Mouse (Mus musculus): ENCODE measurements around the gene Catsperg2. TPM values are rescaled to one million over a fixed set of nuclear protein-coding genes. Genes with fewer than 3 reads are reported as not detected.
A peak's percentile ranks its signal among the peaks of the same experiment; 100 is the strongest.
"Not testable (repeated sequence)": the region's sequence is repeated elsewhere in the genome, so short reads cannot be mapped to it uniquely, and the experiment has no call there.

Catsperg2 gene
- not detected in 2 replicates for polyA plus RNA-seq (2014; fragmentation: Nextera tagmentation; extraction: Ambion mirVana)

DNA sequence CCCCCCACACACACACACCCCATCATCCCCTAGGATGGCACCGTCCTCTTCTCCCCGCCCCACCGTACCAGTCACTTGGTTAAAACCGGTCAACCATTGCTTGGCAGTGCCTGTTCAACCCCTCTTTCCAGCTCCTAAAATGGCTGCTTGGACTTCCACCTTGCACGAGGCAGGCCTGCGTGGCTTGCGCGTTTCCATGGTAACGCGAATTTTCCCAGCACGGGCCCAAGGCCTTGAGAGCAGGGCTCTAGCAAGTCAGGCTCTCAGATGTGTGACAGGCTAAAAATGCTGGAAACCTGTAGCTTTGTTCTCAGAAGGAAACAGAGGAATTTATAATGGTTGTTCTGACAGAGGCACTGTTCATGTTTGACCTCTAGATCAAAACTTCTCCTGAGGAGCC, at the start of gene Catsperg2:
TSS of gene Catsperg2 (minus strand) at position 173 of the 400 bp plus-strand sequence.
- H3K9ac ChIP-seq (ENCODE audit: low read depth, low read length); H3K4me2 ChIP-seq (ENCODE audit: low read depth, low read length); H3K9me3 ChIP-seq (ENCODE audit: control insufficient read depth, low read length); DNase-seq (ENCODE audit: low spot score); H3K4me1 ChIP-seq (ENCODE audit: control insufficient read depth, insufficient read depth, low read length); ATAC-seq (ENCODE audit: low read depth); H3K27me3 ChIP-seq (replicated peaks; ENCODE audit: control insufficient read depth, insufficient read depth, low read length); H3K4me3 ChIP-seq (ENCODE audit: low read depth, low read length); H3K36me3 ChIP-seq (ENCODE audit: control insufficient read depth, insufficient read depth, low read length); H3K27ac ChIP-seq (replicated peaks; ENCODE audit: low read depth, low read length): not testable (repeated sequence)
- WGBS: 58% methylated on average over 11 of the region's 11 CpGs

DNA sequence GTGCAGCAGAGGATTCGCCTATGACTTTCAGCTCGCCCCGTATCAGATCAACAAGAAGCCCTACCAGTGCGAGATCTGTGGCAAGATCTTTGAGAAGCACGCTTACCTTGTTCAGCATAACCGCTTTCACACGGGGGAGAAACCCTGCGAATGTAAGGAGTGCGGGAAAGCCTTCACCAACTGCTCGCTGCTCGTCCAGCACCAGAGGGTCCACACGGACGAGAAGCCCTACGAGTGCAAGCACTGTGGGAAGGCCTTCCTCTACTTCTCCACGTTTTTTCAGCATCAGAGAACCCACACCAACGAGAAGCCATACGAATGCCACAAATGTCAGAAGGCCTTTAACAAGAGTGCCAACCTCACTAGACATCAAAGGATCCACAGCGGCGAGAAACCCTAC, 49.7 kb upstream of the Catsperg2 start:
- Histone ChIP-seq H3K9ac (ENCODE audit: low read depth, low read length) (no peak overlapping the region), H3K4me1 (ENCODE audit: control insufficient read depth, insufficient read depth, low read length) (no peaks in the 10 kb centered on the region), H3K27me3 (replicated peaks; ENCODE audit: control insufficient read depth, insufficient read depth, low read length) (no peaks in the 10 kb centered on the region), H3K9me3 (ENCODE audit: control insufficient read depth, low read length) (no peaks in the 10 kb centered on the region), H3K4me2 (ENCODE audit: low read depth, low read length) (no peak overlapping the region), H3K36me3 (ENCODE audit: control insufficient read depth, insufficient read depth, low read length) (peaks cover 75% of the 10 kb centered on the region), H3K27ac (replicated peaks; ENCODE audit: low read depth, low read length) (no peak overlapping the region), H3K4me3 (ENCODE audit: low read depth, low read length) (no peak overlapping the region)
- WGBS: 96% methylated on average over 19 of the region's 19 CpGs
- ATAC-seq (ENCODE audit: low read depth) (no peak), DNase-seq (ENCODE audit: low spot score) (no peak)

DNA sequence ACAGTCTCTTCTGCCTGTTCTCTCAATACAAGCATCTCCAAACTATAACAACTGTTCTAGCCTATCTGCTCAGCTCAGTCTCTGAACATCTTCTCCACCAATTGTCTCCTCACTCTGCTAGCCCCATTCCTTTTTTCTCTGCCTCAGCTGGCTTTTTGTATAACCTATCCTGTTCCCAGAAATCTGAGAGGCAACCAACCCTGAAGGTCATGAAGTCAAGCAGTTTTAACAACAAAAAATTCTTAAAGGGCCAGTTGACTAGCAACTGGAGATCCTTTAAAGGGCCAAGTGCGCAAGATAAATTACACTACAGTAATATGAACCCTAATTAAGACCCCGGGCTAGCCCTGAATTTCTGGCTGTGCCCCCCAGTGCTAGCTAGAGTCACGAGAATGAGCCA, 47.5 kb upstream of the Catsperg2 start:
- H3K4me2 ChIP-seq (ENCODE audit: low read depth, low read length): no peak overlapping the region
- ATAC-seq (ENCODE audit: low read depth) (no peak), DNase-seq (ENCODE audit: low spot score) (no peak)
- peaks cover 2% of the 10 kb centered on the region; the same call in 1 of the 2 replicates for H3K4me1 ChIP-seq (ENCODE audit: control insufficient read depth, insufficient read depth, low read length)
- H3K9me3 ChIP-seq (ENCODE audit: control insufficient read depth, low read length): no peaks in the 10 kb centered on the region
- no peak overlapping the region for H3K9ac ChIP-seq (ENCODE audit: low read depth, low read length)
- WGBS: 82% methylated on average over 3 of the region's 3 CpGs
- H3K27ac ChIP-seq (replicated peaks; ENCODE audit: low read depth, low read length): no peak overlapping the region
- no peak overlapping the region for H3K4me3 ChIP-seq (ENCODE audit: low read depth, low read length)
- H3K27me3 ChIP-seq (replicated peaks; ENCODE audit: control insufficient read depth, insufficient read depth, low read length): no peaks in the 10 kb centered on the region
- H3K36me3 ChIP-seq (ENCODE audit: control insufficient read depth, insufficient read depth, low read length): peaks cover 70% of the 10 kb centered on the region

DNA sequence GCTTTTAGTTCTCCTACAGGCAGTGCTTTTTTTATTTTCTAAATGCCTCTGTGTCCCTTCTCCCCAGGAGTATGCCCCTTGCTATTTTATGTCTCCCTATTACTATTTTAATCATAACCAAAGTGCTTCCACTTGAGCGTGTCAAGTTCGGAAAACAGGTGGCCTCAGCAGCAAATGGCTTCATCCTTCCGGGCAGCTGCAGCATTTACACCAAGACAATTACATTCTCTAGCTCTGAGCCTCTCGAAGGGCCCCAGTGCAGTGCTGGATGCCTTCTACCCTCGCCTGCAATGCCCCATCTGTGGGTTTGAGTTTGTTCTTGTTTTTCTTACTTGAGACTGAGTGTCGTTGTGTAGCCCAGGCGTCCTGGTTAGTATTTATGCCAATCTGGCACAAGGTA, 46.7 kb upstream of the Catsperg2 start:
- Histone ChIP-seq H3K9ac (ENCODE audit: low read depth, low read length) (no peak overlapping the region), H3K4me2 (ENCODE audit: low read depth, low read length) (no peak overlapping the region), H3K27me3 (replicated peaks; ENCODE audit: control insufficient read depth, insufficient read depth, low read length) (no peaks in the 10 kb centered on the region), H3K9me3 (ENCODE audit: control insufficient read depth, low read length) (no peaks in the 10 kb centered on the region), H3K36me3 (ENCODE audit: control insufficient read depth, insufficient read depth, low read length) (peaks cover 63% of the 10 kb centered on the region), H3K4me3 (ENCODE audit: low read depth, low read length) (no peak overlapping the region), H3K4me1 (ENCODE audit: control insufficient read depth, insufficient read depth, low read length) (peaks cover 5% of the 10 kb centered on the region; the same call in 1 of the 2 replicates), H3K27ac (replicated peaks; ENCODE audit: low read depth, low read length) (no peak overlapping the region)
- 89% methylated on average over 7 of the region's 7 CpGs for WGBS
- DNase-seq (ENCODE audit: low spot score): peak; percentile 62
- peak; percentile 50; the same call in 1 of the 2 replicates for ATAC-seq (ENCODE audit: low read depth)

DNA sequence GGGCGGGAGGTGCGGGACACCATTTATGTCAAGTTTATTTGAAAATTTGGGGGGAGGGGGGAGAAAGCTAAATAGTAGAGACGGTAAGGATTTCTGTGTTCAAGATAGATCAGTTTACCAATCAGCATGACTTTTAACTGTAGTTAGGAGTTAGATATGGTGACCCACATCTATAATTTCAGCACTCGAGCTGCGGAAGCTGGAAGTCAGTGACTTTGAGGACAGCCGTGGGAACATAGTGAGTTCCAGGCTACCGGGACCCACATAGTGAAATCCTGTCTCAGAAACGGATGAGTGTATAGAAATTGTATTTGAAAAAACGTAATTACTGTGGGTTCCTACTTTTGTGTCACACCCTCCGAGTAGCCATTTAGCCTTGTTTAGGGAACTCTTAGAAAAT, 42.1 kb upstream of the Catsperg2 start:
- Histone ChIP-seq H3K27me3 (replicated peaks; ENCODE audit: control insufficient read depth, insufficient read depth, low read length) (no peaks in the 10 kb centered on the region), H3K4me3 (ENCODE audit: low read depth, low read length) (peak overlapping the region; percentile 72), H3K27ac (replicated peaks; ENCODE audit: low read depth, low read length) (peak overlapping the region; percentile 89; the same call in 1 of the 2 replicates), H3K4me1 (ENCODE audit: control insufficient read depth, insufficient read depth, low read length) (peaks cover 5% of the 10 kb centered on the region; the same call in 1 of the 2 replicates), H3K9ac (ENCODE audit: low read depth, low read length) (peak overlapping the region; percentile 74), H3K4me2 (ENCODE audit: low read depth, low read length) (peak overlapping the region; percentile 66), H3K36me3 (ENCODE audit: control insufficient read depth, insufficient read depth, low read length) (peaks cover 22% of the 10 kb centered on the region), H3K9me3 (ENCODE audit: control insufficient read depth, low read length) (no peaks in the 10 kb centered on the region)
- 6% methylated on average over 10 of the region's 10 CpGs for WGBS
- DNase-seq (ENCODE audit: low spot score) (no peak), ATAC-seq (ENCODE audit: low read depth) (no peak)

DNA sequence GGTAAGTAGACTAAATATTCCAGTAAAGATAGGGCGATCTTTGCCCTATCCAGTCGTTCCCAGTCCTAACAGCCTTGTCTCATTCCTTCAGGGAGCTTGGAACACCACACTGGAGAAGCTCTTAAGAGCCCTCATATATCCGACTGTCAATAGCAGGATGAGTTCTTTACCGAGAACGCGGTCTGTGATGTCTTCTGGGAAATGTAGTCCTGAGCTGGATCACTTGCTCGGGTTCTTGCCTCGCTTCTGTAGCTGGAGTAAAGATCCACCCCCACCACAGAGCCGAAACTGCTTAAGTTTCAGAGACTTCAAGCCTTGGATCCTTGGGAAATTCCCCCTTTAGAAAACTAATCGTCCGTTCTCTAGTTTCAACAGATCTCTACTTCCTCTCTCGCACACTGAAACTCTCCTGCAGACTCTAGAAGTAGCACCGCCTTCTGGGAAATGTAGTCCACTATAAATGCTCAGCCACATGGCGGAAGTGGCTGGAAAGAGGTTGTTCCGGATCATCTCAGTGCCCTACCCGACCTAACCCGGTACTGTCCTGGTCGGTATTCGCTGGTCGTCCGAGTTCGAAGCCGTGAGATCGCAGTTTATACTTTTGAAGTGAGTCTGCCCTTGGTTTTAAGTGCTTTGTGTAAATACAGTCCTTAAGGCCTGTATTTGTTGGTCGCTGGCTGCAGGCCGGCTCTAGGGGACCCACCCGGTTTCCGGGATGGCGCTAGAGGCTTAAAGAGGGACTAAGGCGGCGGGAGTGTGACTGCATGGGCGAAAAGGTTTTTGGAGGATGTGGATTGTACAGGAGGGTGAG, 41.5 kb upstream of the Catsperg2 start, which contains the start of gene Zfp84:
TSS of gene Zfp84 (plus strand) at position 463 of the 811 bp plus-strand sequence.
- DNase-seq (ENCODE audit: low spot score): peak; percentile 97
- Histone ChIP-seq H3K27me3 (replicated peaks; ENCODE audit: control insufficient read depth, insufficient read depth, low read length) (no peaks in the 10 kb centered on the region), H3K36me3 (ENCODE audit: control insufficient read depth, insufficient read depth, low read length) (peaks cover 15% of the 10 kb centered on the region), H3K4me1 (ENCODE audit: control insufficient read depth, insufficient read depth, low read length) (peaks cover 5% of the 10 kb centered on the region; the same call in 1 of the 2 replicates), H3K4me2 (ENCODE audit: low read depth, low read length) (peak within 1 kb of the TSS; percentile 76), H3K9ac (ENCODE audit: low read depth, low read length) (peak within 1 kb of the TSS; percentile 74), H3K4me3 (ENCODE audit: low read depth, low read length) (peak within 1 kb of the TSS; percentile 72), H3K27ac (replicated peaks; ENCODE audit: low read depth, low read length) (peak within 1 kb of the TSS; percentile 89), H3K9me3 (ENCODE audit: control insufficient read depth, low read length) (no peaks in the 10 kb centered on the region)
- under 1% methylated on average over 32 of the region's 32 CpGs for WGBS
- ATAC-seq (ENCODE audit: low read depth): peak; percentile 97

DNA sequence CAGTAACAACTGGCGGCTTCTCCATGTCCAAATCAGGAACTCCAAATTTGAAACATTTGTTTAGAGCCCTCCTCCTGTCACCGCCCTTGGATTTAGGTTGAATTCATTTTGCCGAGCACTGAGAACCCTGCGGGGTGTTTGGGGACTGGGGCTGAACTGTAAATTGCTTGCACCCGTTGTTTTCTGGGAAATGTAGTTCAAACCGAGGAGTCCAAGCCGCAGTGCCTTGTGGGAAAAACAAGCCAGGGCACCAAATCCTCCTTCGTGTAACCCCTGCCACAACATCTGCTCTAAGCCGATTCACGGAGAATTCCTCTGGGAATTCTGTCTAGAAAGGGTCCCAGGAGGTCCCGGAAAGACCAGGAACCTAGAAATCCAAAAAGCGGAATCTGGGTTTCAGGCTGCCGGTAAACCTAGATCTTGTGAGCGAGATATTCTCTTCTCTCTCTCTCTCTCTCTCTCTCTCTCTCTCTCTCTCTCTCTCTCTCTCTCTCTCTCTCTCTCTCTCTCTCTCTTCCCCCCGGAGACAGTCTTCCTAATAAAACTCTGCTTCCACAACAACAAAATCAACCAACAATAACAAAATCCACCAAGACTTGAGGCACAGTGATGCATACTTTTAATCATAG, 40.3 kb upstream of the Catsperg2 start:
- DNase-seq (ENCODE audit: low spot score): peak; percentile 95
- Histone ChIP-seq H3K9me3 (ENCODE audit: control insufficient read depth, low read length) (no peaks in the 10 kb centered on the region), H3K9ac (ENCODE audit: low read depth, low read length) (peak overlapping the region; percentile 62), H3K4me2 (ENCODE audit: low read depth, low read length) (peak overlapping the region; percentile 76), H3K27me3 (replicated peaks; ENCODE audit: control insufficient read depth, insufficient read depth, low read length) (no peaks in the 10 kb centered on the region), H3K36me3 (ENCODE audit: control insufficient read depth, insufficient read depth, low read length) (peaks cover 4% of the 10 kb centered on the region), H3K4me1 (ENCODE audit: control insufficient read depth, insufficient read depth, low read length) (peaks cover 5% of the 10 kb centered on the region; the same call in 1 of the 2 replicates), H3K27ac (replicated peaks; ENCODE audit: low read depth, low read length) (peak overlapping the region; percentile 65; the same call in 1 of the 2 replicates), H3K4me3 (ENCODE audit: low read depth, low read length) (peak overlapping the region; percentile 72)
- WGBS: 2% methylated on average over 15 of the region's 15 CpGs
- peak; percentile 78 for ATAC-seq (ENCODE audit: low read depth)

DNA sequence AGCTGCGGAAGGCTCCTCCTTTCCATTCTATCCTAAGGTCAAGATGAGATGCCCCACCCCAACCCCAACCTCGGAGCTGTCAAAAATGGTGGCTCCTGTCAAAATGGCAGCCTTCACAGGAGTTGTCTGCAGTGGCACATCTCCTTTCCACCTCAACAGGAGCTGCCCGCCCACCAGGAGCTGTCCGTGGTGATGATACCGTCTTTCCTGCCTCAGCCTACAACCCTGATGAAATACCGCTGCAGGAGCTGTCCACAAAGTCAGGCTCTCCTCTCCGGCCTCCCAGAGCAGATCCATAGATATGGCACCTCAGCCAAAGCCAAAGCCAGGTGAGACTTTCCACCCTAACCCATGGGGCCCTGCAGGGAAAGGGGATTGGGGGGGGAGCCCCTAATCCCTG, 37.9 kb upstream of the Catsperg2 start:
- Histone ChIP-seq H3K9ac (ENCODE audit: low read depth, low read length) (no peak overlapping the region), H3K27ac (replicated peaks; ENCODE audit: low read depth, low read length) (no peak overlapping the region), H3K27me3 (replicated peaks; ENCODE audit: control insufficient read depth, insufficient read depth, low read length) (no peaks in the 10 kb centered on the region), H3K4me3 (ENCODE audit: low read depth, low read length) (no peak overlapping the region), H3K4me1 (ENCODE audit: control insufficient read depth, insufficient read depth, low read length) (peaks cover 5% of the 10 kb centered on the region; the same call in 1 of the 2 replicates), H3K4me2 (ENCODE audit: low read depth, low read length) (no peak overlapping the region), H3K9me3 (ENCODE audit: control insufficient read depth, low read length) (no peaks in the 10 kb centered on the region), H3K36me3 (ENCODE audit: control insufficient read depth, insufficient read depth, low read length) (no peaks in the 10 kb centered on the region)
- WGBS: 82% methylated on average over 7 of the region's 7 CpGs
- ATAC-seq (ENCODE audit: low read depth) (no peak), DNase-seq (ENCODE audit: low spot score) (no peak)
